Mouse (Mus musculus): ENCODE measurements around the gene Tnr. TPM values are rescaled to one million over a fixed set of nuclear protein-coding genes. Genes with fewer than 3 reads are reported as not detected.

The Tnr gene
- polyA plus RNA-seq, 1 experiment from 2014 or later = 0.69 TPM

DNA sequence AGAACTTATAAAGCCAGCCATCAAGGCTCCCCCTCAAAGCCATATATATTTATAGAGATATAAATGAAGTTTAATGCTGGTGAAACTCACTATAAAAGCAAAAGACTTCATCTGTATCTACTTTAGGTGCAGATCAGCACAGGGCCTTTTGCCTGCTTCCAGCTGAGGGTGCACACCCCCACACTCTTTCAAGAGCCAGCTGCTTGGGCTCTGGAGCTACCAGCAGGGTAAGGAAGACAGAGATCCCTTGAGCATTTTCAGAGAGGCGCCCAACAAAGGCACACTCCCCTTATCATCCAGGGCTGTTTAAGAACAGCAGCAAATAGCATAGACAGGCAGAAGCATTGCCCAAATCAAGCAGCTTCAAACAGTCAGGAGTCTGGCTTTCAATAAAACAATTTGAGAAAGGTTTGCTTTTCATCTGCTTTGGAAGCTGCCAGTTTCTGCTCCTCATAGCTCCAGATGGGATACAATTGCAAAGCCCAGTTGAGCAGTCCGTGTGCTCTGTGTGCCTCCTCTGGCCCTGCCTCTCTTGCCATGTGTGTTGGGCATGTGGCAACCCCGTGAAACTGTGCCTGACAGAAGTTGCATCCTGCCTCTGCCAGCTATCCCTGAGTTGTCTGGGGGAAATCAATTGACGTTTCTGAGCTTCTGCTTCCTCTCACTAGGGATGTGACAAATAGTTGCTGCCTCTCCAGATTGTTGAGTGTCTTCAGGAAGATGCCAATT is 9.4 kb downstream of the Tnr start:
- no peak for ATAC-seq (ENCODE audit: insufficient read depth, low FRiP score, low read depth)
- 36% methylated on average over 4 of the region's 4 CpGs for WGBS

DNA sequence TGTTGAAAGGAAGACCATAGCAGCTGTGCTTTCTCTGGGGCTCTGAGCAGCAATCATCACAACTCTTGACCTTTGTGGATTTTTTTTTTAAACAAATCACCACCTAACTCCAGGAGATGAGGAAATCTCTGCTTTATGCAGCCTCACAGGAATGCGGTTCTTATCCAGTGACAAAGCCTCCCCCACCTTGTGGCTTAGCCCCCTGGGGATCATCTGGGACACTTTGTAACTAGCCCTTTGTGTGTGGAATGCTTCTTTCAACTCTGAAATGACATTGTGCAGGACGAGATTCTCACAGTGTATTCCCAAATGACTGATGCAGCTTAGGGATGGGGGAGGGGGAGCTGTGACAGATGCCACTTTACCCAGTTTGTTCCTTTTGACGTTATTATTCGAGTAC is 12.0 kb downstream of the Tnr start:
- H3K9ac ChIP-seq = no peak overlapping the region
- no peaks in the 10 kb centered on the region for H3K9me3 ChIP-seq
- H3K4me3 ChIP-seq (replicated peaks) = no peak overlapping the region
- no peak overlapping the region for H3K27ac ChIP-seq
- H3K36me3 ChIP-seq = no peaks in the 10 kb centered on the region
- H3K4me2 ChIP-seq = no peak overlapping the region
- WGBS = 5% methylated on average over 4 of the region's 4 CpGs
- no peaks in the 10 kb centered on the region for H3K27me3 ChIP-seq (replicated peaks)
- ATAC-seq (ENCODE audit: insufficient read depth, low FRiP score, low read depth) = no peak
- no peaks in the 10 kb centered on the region for H3K4me1 ChIP-seq

More for the DNA sequence above, 9.4 kb downstream of the Tnr start:
- H3K27me3 ChIP-seq (replicated peaks) = no peaks in the 10 kb centered on the region
- no peak overlapping the region for H3K4me2 ChIP-seq
- H3K4me1 ChIP-seq = no peaks in the 10 kb centered on the region
- no peak overlapping the region for H3K9ac ChIP-seq
- H3K36me3 ChIP-seq = no peaks in the 10 kb centered on the region
- H3K9me3 ChIP-seq = no peaks in the 10 kb centered on the region
- no peak overlapping the region for H3K4me3 ChIP-seq (replicated peaks)
- no peak overlapping the region for H3K27ac ChIP-seq

DNA sequence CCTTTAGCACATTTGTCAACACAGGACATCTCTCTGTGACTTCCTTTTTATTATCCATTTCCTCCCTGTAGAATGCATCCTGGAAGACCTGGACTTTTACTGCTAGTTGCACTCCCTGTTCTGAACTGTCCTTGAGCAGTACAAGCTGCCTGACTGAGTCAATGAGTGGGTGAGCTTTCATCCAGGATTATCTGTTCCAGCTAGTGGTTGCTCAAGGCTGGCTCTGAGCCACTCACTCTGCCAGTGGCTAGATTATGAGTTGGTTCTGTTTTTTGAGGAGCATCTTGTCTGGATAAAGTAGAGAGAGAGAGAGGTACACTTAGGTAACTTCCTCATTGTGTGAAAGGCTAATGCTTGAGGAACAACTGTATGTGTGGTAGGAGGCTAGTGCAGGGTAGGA is 14.0 kb downstream of the Tnr start:
- no peaks in the 10 kb centered on the region for H3K9me3 ChIP-seq
- H3K4me1 ChIP-seq = no peaks in the 10 kb centered on the region
- no peak overlapping the region for H3K27ac ChIP-seq
- no peak overlapping the region for H3K4me3 ChIP-seq (replicated peaks)
- H3K4me2 ChIP-seq = no peak overlapping the region
- no peaks in the 10 kb centered on the region for H3K36me3 ChIP-seq
- no peak overlapping the region for H3K9ac ChIP-seq
- ATAC-seq (ENCODE audit: insufficient read depth, low FRiP score, low read depth) = no peak
- H3K27me3 ChIP-seq (replicated peaks) = no peaks in the 10 kb centered on the region

DNA sequence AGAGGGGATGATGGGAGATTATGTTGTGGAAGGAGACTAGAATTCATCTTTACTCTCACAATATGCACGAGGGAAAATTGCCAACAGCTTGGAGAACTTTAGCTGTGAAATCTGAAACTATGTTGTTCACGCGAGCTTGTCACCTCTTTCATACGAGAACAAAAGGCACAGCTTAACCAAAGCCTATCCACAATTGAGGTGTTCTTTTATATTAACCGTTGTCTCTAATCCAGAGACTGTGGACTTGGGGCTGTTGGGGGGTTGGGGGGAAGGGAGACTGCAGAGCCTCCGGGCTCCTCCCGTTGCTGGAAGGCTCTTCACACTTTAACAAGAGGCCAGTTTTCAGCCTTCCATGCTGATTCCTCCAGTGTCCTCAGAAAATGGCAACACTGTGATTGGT is 14.5 kb downstream of the Tnr start:
- no peaks in the 10 kb centered on the region for H3K27me3 ChIP-seq (replicated peaks)
- H3K27ac ChIP-seq = no peak overlapping the region
- no peak overlapping the region for H3K9ac ChIP-seq
- no peak overlapping the region for H3K4me3 ChIP-seq (replicated peaks)
- ATAC-seq (ENCODE audit: insufficient read depth, low FRiP score, low read depth) = no peak
- no peaks in the 10 kb centered on the region for H3K36me3 ChIP-seq
- 38% methylated on average over 7 of the region's 7 CpGs for WGBS
- no peaks in the 10 kb centered on the region for H3K9me3 ChIP-seq
- no peak overlapping the region for H3K4me2 ChIP-seq
- no peaks in the 10 kb centered on the region for H3K4me1 ChIP-seq

DNA sequence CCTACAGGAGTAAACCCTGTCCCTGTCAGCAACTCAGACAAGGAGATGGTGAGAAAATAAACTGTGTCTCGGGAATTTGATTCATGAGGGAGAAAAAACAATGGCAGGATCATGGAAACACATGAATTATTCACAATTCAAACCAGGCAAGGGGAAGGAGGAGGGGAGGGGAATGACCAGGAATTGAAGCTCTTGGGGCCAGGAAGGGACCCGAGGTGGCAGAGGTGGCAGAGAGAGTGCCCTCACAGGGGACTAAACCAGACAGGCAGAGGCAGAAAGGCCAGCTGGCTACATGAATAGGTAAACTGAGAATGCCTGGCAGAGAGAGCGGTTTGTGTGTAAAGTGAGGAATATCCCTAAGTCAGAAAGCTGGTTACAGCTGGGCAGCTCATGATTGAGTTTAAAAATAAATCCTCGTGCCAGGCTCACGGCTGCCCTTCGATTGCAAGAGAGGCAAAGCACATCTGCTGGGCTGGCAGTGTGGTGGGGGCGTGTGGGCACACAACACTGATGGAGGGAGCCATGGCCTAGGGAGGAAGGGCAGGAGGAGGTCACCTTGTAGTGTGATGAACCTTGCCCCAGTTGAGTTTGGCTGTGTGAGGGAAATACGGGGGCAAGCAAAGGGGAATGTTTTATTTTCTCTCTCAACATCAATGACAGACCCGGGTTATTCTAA is 22.0 kb downstream of the Tnr start:
- no peak overlapping the region for H3K4me2 ChIP-seq
- H3K9me3 ChIP-seq = no peaks in the 10 kb centered on the region
- no peak overlapping the region for H3K27ac ChIP-seq
- 62% methylated on average over 9 of the region's 9 CpGs for WGBS
- no peak overlapping the region for H3K4me3 ChIP-seq (replicated peaks)
- no peaks in the 10 kb centered on the region for H3K4me1 ChIP-seq
- no peak for ATAC-seq (ENCODE audit: insufficient read depth, low FRiP score, low read depth)
- H3K27me3 ChIP-seq (replicated peaks) = no peaks in the 10 kb centered on the region
- H3K36me3 ChIP-seq = no peaks in the 10 kb centered on the region
- H3K9ac ChIP-seq = no peak overlapping the region

DNA sequence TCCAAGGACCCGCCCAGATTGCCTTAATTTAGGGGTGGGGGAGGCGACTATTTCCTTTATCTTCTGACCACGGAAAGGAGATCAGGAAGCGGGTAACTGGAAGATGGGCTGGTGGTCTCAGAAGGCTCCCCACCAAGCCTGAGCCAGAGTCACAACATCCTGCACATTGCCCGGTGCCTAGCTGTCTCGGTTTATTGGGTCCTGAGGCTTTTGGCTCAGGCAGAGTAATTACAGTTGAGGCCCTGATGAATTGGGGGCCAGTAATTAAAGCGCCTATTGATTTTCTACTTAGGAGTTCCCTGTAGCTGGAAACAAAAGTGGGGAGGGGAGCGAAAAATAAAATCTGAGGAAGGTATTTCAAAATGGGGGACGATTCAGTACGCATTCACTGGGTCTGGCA is 27.5 kb downstream of the Tnr start:
- Histone ChIP-seq H3K27ac (no peak overlapping the region), H3K4me1 (no peaks in the 10 kb centered on the region), H3K4me3 (replicated peaks) (no peak overlapping the region), H3K9me3 (no peaks in the 10 kb centered on the region), H3K9ac (no peak overlapping the region), H3K4me2 (no peak overlapping the region), H3K36me3 (no peaks in the 10 kb centered on the region), H3K27me3 (replicated peaks) (no peaks in the 10 kb centered on the region)
- ATAC-seq (ENCODE audit: insufficient read depth, low FRiP score, low read depth) = no peak
- WGBS = 67% methylated on average over 10 of the region's 10 CpGs

DNA sequence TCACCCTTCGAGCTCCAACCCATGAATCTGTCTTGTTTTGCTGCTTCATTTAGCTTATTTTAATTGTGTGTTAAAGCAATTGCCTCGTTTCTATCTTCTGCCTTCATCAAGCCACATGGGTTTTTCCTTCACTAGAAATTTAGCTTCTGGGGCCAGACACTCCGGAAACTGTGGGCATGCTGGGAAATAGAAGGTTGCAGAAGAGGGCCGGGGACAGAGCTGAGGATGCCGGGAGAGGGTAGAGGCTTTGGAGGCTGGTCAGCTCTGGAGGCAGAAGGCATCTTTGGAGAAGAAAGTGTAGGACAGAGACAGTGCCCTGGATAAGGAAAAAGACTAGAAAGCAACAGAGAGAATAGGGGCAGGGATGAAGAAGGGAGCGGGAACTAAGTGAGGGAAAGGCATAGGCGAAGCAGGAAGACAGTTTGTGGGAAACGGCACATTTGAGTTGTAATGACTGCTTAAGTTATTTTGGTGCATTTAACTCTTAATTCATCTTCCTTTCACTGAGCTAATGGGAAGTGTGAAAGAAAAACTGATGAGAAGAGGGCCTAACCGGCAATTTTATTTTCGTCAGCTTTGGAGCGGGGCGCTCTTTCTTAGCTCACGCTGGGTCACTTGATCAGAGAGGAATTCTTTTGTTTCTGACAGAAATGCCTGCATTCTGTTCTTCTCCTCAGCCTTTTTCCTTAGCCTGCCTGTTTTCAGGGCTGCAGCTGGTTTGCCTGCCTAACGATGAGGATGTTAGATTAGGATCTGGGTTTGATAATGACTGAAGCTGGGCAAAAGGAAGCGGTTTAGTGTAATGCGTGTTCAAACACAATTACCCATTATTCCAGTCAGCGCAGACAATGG is 28.2 kb downstream of the Tnr start:
- Histone ChIP-seq H3K27me3 (replicated peaks) (no peaks in the 10 kb centered on the region), H3K4me3 (replicated peaks) (no peak overlapping the region), H3K27ac (no peak overlapping the region), H3K4me1 (no peaks in the 10 kb centered on the region), H3K9ac (no peak overlapping the region), H3K36me3 (no peaks in the 10 kb centered on the region), H3K9me3 (no peaks in the 10 kb centered on the region), H3K4me2 (no peak overlapping the region)
- 50% methylated on average over 17 of the region's 17 CpGs for WGBS
- no peak for ATAC-seq (ENCODE audit: insufficient read depth, low FRiP score, low read depth)

DNA sequence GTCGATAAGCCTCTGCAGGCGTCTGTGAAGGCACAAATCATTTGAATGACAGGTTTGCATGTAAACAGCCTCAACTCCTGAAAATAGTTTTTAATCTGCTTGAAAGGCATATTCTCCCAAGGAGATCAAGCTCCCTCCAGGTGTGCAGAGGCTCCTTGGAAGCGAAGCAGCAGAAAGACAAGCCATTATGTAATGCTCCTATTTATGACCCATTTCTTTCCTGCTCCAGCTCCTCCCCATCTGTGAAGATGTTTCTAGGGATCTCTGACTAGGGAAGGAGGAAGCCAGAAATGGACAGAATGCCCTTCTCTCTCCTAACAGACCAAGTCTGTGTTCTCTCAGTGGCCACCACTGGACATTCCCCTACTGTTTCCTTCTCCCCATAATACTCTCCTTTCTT is 38.0 kb downstream of the Tnr start:
- H3K9ac ChIP-seq = no peak overlapping the region
- H3K27me3 ChIP-seq (replicated peaks) = no peaks in the 10 kb centered on the region
- H3K27ac ChIP-seq = no peak overlapping the region
- no peak for ATAC-seq (ENCODE audit: insufficient read depth, low FRiP score, low read depth)
- 60% methylated on average over 3 of the region's 3 CpGs for WGBS
- no peak overlapping the region for H3K4me2 ChIP-seq
- H3K4me1 ChIP-seq = no peaks in the 10 kb centered on the region
- H3K36me3 ChIP-seq = no peaks in the 10 kb centered on the region
- H3K4me3 ChIP-seq (replicated peaks) = no peak overlapping the region
- H3K9me3 ChIP-seq = no peaks in the 10 kb centered on the region

DNA sequence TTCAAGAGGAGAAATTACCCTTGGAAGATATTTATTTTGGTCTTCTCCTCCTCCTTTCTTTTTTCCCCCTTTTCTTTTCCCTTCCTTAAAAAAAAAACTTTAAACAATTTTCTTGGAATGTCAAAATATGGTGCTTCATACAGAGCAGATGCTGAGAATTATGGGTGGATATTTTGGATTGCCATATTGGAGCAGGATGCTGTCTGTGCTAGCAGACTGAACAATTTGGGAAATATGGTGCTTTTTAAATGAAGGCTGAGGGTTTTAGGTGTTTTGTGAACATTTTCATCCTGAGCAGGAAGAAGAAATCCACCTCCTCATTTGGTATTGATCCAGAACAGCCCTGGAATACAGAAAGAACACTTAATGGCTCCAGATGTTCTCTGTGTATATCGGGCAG is 41.6 kb downstream of the Tnr start:
- no peaks in the 10 kb centered on the region for H3K27me3 ChIP-seq (replicated peaks)
- H3K9ac ChIP-seq = no peak overlapping the region
- no peaks in the 10 kb centered on the region for H3K9me3 ChIP-seq
- H3K27ac ChIP-seq = no peak overlapping the region
- no peak overlapping the region for H3K4me2 ChIP-seq
- no peaks in the 10 kb centered on the region for H3K4me1 ChIP-seq
- H3K36me3 ChIP-seq = no peaks in the 10 kb centered on the region
- ATAC-seq (ENCODE audit: insufficient read depth, low FRiP score, low read depth) = no peak
- WGBS = 79% methylated on average over 1 of the region's 1 CpGs
- H3K4me3 ChIP-seq (replicated peaks) = no peak overlapping the region

DNA sequence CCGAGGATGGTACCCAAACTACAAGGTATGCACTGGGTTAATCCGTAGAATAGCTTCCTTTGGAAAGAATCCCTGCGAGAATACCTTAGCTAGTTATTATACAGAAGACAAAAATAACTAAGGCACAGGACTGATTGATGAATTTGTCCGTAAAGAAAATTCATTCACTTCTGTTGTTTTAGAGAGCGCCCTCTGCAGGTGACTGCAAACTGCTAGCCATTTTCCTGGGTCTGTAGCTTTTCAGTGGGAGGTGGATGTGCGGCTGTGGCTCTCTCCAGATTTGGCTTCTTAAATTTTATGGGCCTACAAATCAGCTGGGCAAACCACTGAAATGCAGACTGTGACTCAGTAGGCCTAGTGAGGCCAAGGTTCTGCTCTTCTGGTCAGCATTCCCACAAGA is 42.5 kb downstream of the Tnr start:
- H3K27me3 ChIP-seq (replicated peaks) = no peaks in the 10 kb centered on the region
- WGBS = 78% methylated on average over 6 of the region's 6 CpGs
- H3K4me3 ChIP-seq (replicated peaks) = no peak overlapping the region
- no peak overlapping the region for H3K4me2 ChIP-seq
- H3K9ac ChIP-seq = no peak overlapping the region
- no peak overlapping the region for H3K27ac ChIP-seq
- no peaks in the 10 kb centered on the region for H3K36me3 ChIP-seq
- ATAC-seq (ENCODE audit: insufficient read depth, low FRiP score, low read depth) = no peak
- H3K9me3 ChIP-seq = no peaks in the 10 kb centered on the region
- no peaks in the 10 kb centered on the region for H3K4me1 ChIP-seq

DNA sequence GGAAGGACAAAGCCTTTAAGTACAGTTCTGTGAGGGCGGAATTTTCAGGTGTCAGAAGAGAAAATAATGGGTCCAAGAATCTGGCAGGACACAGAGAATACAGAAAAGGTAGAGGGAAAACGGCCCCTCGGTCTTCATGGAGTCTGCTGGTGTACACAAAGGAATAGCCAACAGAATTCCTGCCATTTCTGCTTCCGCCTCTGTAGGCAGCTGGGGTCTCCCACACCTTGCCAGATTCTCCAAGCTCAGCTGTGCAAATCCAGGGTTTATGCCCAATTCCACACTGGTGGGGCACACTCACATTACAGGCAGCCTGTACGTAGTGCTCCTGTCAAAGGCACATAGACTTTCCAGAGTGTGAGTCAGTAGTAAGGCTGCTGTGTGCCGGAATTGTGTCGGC is 43.6 kb downstream of the Tnr start:
- H3K27ac ChIP-seq = no peak overlapping the region
- H3K4me1 ChIP-seq = no peaks in the 10 kb centered on the region
- no peak overlapping the region for H3K9ac ChIP-seq
- no peaks in the 10 kb centered on the region for H3K27me3 ChIP-seq (replicated peaks)
- no peaks in the 10 kb centered on the region for H3K36me3 ChIP-seq
- ATAC-seq (ENCODE audit: insufficient read depth, low FRiP score, low read depth) = no peak
- H3K4me3 ChIP-seq (replicated peaks) = no peak overlapping the region
- H3K4me2 ChIP-seq = no peak overlapping the region
- no peaks in the 10 kb centered on the region for H3K9me3 ChIP-seq
- 60% methylated on average over 7 of the region's 7 CpGs for WGBS

DNA sequence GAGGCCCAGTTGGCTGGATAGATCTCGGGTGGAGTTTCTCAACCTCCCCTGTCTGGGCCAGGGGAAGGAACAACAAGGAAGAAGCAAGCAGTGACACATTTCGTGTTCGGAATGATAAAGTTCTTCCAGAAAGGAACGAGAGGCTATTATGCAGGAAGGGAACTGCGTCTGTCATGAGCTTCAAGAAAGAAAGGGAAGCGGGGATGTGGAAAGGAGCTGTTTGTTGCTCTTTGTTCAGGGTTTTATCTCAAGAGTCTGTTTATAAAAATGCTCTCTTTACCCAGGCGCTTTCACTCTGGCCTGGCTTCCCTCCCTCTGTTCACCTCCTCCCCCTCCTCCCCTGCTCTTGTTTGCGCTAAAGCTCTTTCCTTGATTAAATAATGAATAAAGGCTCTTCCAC is 46.7 kb downstream of the Tnr start:
- WGBS = 17% methylated on average over 8 of the region's 8 CpGs
- Histone ChIP-seq H3K9ac (no peak overlapping the region), H3K4me2 (peak overlapping the region; percentile 25), H3K4me3 (replicated peaks) (no peak overlapping the region), H3K36me3 (no peaks in the 10 kb centered on the region), H3K27me3 (replicated peaks) (no peaks in the 10 kb centered on the region), H3K27ac (peak overlapping the region; percentile 3; the same call in 1 of the 2 replicates), H3K4me1 (no peaks in the 10 kb centered on the region), H3K9me3 (no peaks in the 10 kb centered on the region)
- ATAC-seq (ENCODE audit: insufficient read depth, low FRiP score, low read depth) = no peak

Data from stomach, embryonic 15.5 days (tissue).